Mouse (Mus musculus) midbrain, embryonic 11.5 days (tissue): Measurements from ENCODE around the gene Ap4m1. TPM values are rescaled to one million over a fixed set of nuclear protein-coding genes. Genes with fewer than 3 reads are reported as not detected.

ENCODE experiments used
- ATAC-seq: fragments of 200-750 bp; cut with Nextera tagmentation; 2 replicates; pipeline ENCODE4 v1.8.0; 2017; ENCODE audit warnings: moderate TSS enrichment, moderate library complexity; ENCODE audit not compliant: low FRiP score
- DNase-seq: peaks from one replicate; pipeline ENCODE4 v3.0.0; 2015; ENCODE audit warnings: low spot score; ENCODE audit errors: missing footprints
- H3K27ac ChIP-seq: fragments of 300-500 bp; sonication (generic); 2 replicates; pipeline ENCODE4 v1.5.1; 2014; ENCODE audit warnings: low read depth, low read length
- H3K27me3 ChIP-seq: fragments of 300-500 bp; sonication (generic); 2 replicates; pipeline ENCODE4 v1.6.1; 2014; ENCODE audit warnings: mild to moderate bottlenecking, low read length, moderate library complexity, mixed read lengths; ENCODE audit not compliant: control insufficient read depth, insufficient read depth
- H3K36me3 ChIP-seq: fragments of 300-500 bp; sonication (generic); 2 replicates; pipeline ENCODE4 v1.6.1; 2014; ENCODE audit warnings: mild to moderate bottlenecking, low read length, moderate library complexity, mixed read lengths; ENCODE audit not compliant: control insufficient read depth, insufficient read depth
- H3K4me1 ChIP-seq: fragments of 300-500 bp; sonication (generic); 2 replicates; pipeline ENCODE4 v1.6.1; 2014; ENCODE audit warnings: low read length; ENCODE audit not compliant: control insufficient read depth, insufficient read depth
- H3K4me2 ChIP-seq: fragments of 300-500 bp; sonication (generic); 2 replicates; pipeline ENCODE4 v1.6.1; 2014; ENCODE audit warnings: mild to moderate bottlenecking, moderate library complexity
- H3K4me3 ChIP-seq: fragments of 300-500 bp; sonication (generic); 2 replicates; pipeline ENCODE4 v1.5.1; 2014; ENCODE audit warnings: low read depth, low read length
- H3K9ac ChIP-seq: fragments of 300-500 bp; sonication (generic); 2 replicates; pipeline ENCODE4 v1.6.1; 2014; ENCODE audit warnings: low read length
- H3K9me3 ChIP-seq: fragments of 300-500 bp; sonication (generic); 2 replicates; pipeline ENCODE4 v1.6.1; 2016; ENCODE audit warnings: low read length; ENCODE audit not compliant: control insufficient read depth
- WGBS: fragments of 180-500 bp; shearing (Covaris S2); extraction: QIAGEN DNeasy Blood & Tissue Kit; methylation state at CpG from one replicate; pipeline ENCODE4 v1.1.7; 2014; 5-methylcytosine and 5-hydroxymethylcytosine counted together
- polyA plus RNA-seq: library from polyadenylated mRNA; unstranded; fragments of >200 nt; fragmentation: Nextera tagmentation; extraction: Ambion mirVana; gene quantifications from 2 replicates; pipeline ENCODE4 v1.2.1, GENCODE M21; 2014

Ap4m1 gene
- polyA plus RNA-seq, 1 experiment from 2014 or later: 15.2 TPM

- Histone ChIP-seq H3K4me3 (peak within 1 kb of the TSS; percentile 81), H3K36me3 (peaks cover 18% of the 10 kb centered on the region), H3K4me2 (peak within 1 kb of the TSS; percentile 81), H3K9me3 (no peaks in the 10 kb centered on the region), H3K27ac (peak within 1 kb of the TSS; percentile 30), H3K27me3 (no peaks in the 10 kb centered on the region), H3K4me1 (peaks cover 5% of the 10 kb centered on the region), H3K9ac (peak within 1 kb of the TSS; percentile 86)
- DNase-seq (peak; percentile 99), ATAC-seq (peak; percentile 96)
- WGBS: under 1% methylated on average over 42 of the region's 42 CpGs
These were observed 10.7 kb upstream of the Ap4m1 start, which contains the start of gene Cops6 for GRCm38 (mm10) chr5:138160842-138161665. Gene Cops6 (plus strand): TSS chr5:138161071.

DNA sequence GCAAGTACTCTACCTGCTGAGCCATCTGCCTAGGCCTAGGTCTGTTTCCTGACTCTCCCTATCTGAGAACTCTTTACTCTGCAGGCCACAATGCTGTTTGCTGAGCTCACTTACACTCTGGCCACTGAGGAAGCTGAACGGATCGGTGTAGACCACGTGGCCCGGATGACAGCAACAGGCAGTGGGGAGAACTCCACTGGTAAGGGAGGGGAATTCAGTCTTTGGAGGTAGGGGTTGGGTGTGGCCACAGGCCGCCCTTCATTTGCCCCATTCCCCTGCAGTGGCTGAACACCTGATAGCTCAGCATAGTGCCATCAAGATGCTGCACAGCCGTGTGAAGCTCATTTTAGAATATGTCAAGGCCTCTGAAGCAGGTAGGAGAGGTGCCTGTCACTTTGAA lies 8.8 kb upstream of the Ap4m1 start:
- H3K9ac ChIP-seq: no peak overlapping the region
- no peak for ATAC-seq
- H3K27ac ChIP-seq: no peak overlapping the region
- no peak overlapping the region for H3K4me3 ChIP-seq
- H3K36me3 ChIP-seq: peaks cover 33% of the 10 kb centered on the region
- WGBS: 76% methylated on average over 6 of the region's 6 CpGs
- no peaks in the 10 kb centered on the region for H3K9me3 ChIP-seq
- H3K27me3 ChIP-seq: no peaks in the 10 kb centered on the region
- H3K4me2 ChIP-seq: no peak overlapping the region
- DNase-seq: no peak
- H3K4me1 ChIP-seq: peaks cover 5% of the 10 kb centered on the region

DNA sequence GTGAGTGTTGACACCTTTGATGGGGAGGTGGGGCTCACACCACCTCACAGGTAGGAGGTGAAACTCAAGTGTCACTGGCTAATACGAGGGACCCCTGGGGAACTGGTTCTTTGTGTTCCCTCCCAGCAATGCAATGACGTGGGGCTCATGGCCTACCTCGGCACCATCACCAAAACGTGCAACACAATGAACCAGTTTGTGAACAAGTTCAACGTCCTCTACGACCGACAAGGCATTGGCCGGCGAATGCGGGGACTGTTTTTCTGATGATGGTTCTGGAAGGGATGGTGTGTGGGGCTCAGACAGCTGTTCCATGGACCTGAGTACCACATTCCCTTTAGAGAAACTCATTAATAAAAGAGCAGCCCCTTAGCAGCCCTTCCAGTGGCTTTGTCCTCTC lies 8.2 kb upstream of the Ap4m1 start:
- H3K27me3 ChIP-seq: no peaks in the 10 kb centered on the region
- peaks cover 5% of the 10 kb centered on the region for H3K4me1 ChIP-seq
- 77% methylated on average over 10 of the region's 10 CpGs for WGBS
- H3K36me3 ChIP-seq: peaks cover 37% of the 10 kb centered on the region
- H3K9ac ChIP-seq: no peak overlapping the region
- DNase-seq (peak; percentile 89), ATAC-seq (no peak)
- no peak overlapping the region for H3K4me3 ChIP-seq
- no peak overlapping the region for H3K4me2 ChIP-seq
- no peak overlapping the region for H3K27ac ChIP-seq
- H3K9me3 ChIP-seq: no peaks in the 10 kb centered on the region

DNA sequence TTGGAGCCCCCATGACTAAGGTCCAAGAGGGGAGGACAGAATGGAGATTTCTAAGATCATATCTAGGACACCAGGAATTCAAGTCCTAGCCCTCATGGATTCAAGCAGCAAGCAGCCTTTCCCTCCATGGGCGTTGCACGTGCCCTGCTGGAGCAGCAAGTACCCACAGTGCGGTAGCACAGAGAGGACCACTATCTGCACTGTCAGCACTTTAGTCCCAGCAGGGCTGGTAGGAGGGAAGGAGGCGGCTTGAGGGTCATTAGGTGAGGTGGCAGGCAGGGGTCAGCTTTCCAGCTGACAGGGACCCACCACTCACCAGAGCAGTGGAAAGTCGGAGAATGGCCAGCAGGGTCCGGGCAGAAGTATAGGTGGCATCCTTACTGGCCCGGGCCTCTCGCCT lies 6.2 kb upstream of the Ap4m1 start:
- no peaks in the 10 kb centered on the region for H3K9me3 ChIP-seq
- DNase-seq (no peak), ATAC-seq (no peak)
- no peak overlapping the region for H3K4me3 ChIP-seq
- no peak overlapping the region for H3K4me2 ChIP-seq
- H3K27ac ChIP-seq: no peak overlapping the region
- no peak overlapping the region for H3K9ac ChIP-seq
- peaks cover 41% of the 10 kb centered on the region for H3K36me3 ChIP-seq
- H3K27me3 ChIP-seq: no peaks in the 10 kb centered on the region
- peaks cover 11% of the 10 kb centered on the region for H3K4me1 ChIP-seq
- 85% methylated on average over 8 of the region's 8 CpGs for WGBS

DNA sequence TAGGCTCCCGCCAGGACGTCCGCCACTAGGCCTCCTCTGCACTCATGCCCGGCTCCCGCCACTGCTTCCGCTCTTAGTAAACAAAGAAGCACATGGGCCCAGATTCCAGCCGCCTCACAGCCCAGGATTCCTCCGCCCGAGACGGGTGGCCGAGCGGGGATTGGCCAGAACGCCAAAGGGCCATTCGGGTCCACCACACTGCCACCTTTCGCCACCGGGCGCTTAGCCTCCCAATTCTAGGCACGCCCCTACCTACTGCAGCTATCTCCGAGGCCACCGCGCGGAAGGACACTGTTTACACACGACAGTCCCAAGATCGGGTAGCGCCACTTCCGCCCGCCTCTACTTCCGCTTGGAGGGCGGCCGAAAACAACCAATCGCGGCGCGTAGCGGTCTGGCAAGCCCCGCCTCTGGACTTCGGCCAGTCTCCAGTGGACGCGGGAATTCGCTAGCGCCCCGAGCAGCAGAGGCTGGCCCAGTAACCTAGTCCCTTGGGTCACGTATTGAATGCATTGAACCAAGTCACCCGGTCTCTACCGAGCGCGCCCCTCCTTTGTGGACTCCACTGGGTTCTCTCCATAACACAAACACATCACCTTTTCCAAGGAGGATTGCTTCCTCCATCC lies 753 bp upstream of the Ap4m1 start:
- Histone ChIP-seq H3K9ac (peak overlapping the region; percentile 91), H3K4me1 (peaks cover 12% of the 10 kb centered on the region), H3K27me3 (no peaks in the 10 kb centered on the region), H3K9me3 (no peaks in the 10 kb centered on the region), H3K4me2 (peak overlapping the region; percentile 78), H3K27ac (peak overlapping the region; percentile 93), H3K4me3 (peak overlapping the region; percentile 81), H3K36me3 (peaks cover 23% of the 10 kb centered on the region)
- DNase-seq (peak; percentile 100), ATAC-seq (peak; percentile 90)
- WGBS: under 1% methylated on average over 47 of the region's 47 CpGs

DNA sequence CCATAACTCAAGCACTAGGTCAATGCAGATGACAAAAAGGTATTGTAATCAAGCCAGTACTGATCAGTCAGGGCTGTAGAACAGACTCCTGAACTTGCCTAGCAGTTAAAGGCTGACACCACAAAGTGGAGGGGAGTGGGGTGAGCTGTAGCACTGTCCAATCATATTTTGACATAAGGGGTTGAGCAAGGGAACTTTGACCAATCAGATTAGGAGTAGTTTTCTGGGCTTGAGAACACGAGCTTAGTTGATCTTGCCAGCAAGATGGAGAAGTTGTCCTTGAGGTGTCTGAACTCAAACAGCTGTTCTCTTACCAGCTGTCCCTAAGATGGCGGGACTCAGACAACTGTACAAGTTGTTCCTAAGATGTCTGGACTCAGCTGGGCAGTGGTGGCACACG lies 1.4 kb downstream of the Ap4m1 start:
- DNase-seq: no peak
- Histone ChIP-seq H3K9ac (no peak overlapping the region), H3K27ac (no peak overlapping the region), H3K4me1 (peaks cover 12% of the 10 kb centered on the region), H3K4me2 (no peak overlapping the region), H3K27me3 (no peaks in the 10 kb centered on the region), H3K36me3 (peaks cover 13% of the 10 kb centered on the region), H3K4me3 (no peak overlapping the region), H3K9me3 (no peaks in the 10 kb centered on the region)
- WGBS: 92% methylated on average over 3 of the region's 3 CpGs
- ATAC-seq: no peak

DNA sequence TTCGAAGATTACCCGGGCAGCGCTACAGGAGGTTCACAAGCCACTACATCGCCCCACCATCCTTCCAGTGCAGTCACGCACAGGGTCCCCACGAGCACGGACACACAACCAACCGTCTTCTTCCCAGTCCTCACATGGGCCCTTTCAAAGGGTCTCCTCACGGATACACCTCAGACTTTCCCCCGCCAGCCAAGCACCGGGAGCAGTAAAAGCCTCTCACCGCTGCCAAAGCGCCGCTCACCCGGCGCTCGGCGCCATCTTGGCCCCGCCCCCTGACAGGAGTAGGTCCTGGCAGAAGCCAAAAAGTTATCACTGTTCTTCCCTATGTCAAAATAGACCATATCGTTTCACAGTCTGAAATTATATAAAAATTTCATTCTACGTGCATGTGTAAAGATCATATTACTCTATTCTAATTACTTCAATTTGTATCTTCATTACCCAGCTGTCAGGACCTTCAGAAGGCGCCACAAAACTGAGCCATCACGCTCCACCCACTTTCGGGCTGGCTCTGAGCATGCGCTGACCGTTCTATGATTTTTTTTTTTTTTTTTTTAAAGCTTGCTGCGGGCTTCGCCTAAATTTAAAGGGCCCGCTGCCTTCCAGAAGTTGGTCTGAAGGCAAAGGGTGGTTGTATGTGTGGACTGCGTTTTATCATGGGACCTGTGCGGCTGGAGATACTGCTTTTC lies 15.3 kb downstream of the Ap4m1 start, which contains the start of the genes Taf6 and Cnpy4:
Taf6 (minus strand) TSS at position 502 of the 689 bp plus-strand sequence.
Cnpy4 (plus strand) TSS at position 536 of the 689 bp plus-strand sequence.
- DNase-seq: peak; percentile 98
- under 1% methylated on average over 31 of the region's 31 CpGs for WGBS
- no peaks in the 10 kb centered on the region for H3K27me3 ChIP-seq
- peaks cover 12% of the 10 kb centered on the region for H3K4me1 ChIP-seq
- peak within 1 kb of the TSS; percentile 74 for H3K4me2 ChIP-seq
- H3K27ac ChIP-seq: peak within 1 kb of the TSS; percentile 25; the same call in 1 of the 2 replicates
- peaks cover 9% of the 10 kb centered on the region for H3K36me3 ChIP-seq
- peak within 1 kb of the TSS; percentile 80 for H3K4me3 ChIP-seq
- peak within 1 kb of the TSS; percentile 93 for H3K9ac ChIP-seq
- ATAC-seq: peak; percentile 83
- H3K9me3 ChIP-seq: no peaks in the 10 kb centered on the region

GRCm38 (mm10) chr5:138187661-138188306 lies 16.0 kb downstream of the Ap4m1 start:
- H3K36me3 ChIP-seq: peaks cover 10% of the 10 kb centered on the region
- H3K27me3 ChIP-seq: no peaks in the 10 kb centered on the region
- no peak overlapping the region for H3K27ac ChIP-seq
- H3K9me3 ChIP-seq: no peaks in the 10 kb centered on the region
- 1% methylated on average over 10 of the region's 10 CpGs for WGBS
- H3K4me3 ChIP-seq: peak overlapping the region; percentile 80
- peak; percentile 98 for DNase-seq
- peak overlapping the region; percentile 86 for H3K9ac ChIP-seq
- peaks cover 12% of the 10 kb centered on the region for H3K4me1 ChIP-seq
- H3K4me2 ChIP-seq: peak overlapping the region; percentile 74
- peak; percentile 83 for ATAC-seq
